Mouse (Mus musculus): ENCODE measurements around the gene Ggnbp2.

The Ggnbp2 gene

DNA sequence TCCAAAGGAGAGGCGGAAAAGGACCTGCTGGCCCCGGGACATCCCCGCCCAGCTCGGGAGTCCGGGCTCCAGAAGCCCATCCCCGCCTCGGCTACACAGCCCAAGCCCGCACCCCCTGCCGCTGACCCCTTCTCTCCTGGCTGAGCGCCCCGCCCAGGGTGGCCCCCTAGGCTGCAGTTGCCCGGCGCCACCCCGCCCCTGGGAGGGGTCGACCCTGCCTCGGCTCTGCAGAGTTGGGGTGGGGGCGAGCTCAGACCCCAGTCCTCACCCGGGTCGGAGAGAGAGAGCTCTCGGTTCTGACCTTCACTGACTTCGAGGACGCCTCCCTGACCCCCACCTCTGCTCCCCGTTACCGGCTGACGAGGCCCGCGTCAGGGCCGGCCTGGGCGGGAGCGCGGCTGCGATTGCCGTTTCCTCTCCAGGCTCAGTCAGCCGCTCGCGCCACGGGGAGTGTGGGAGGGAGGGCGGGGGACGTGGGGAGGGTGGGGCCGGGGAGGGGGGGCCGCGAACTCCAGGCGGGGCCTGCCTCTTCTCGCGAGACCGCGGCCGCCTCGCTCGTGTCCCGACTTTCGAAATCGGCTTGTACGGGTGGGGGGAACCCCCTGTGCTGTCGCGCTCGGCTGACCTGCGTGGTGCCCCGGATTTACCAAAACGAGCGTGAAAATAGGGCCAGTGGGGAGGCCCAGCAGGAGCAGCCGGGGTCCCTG is at the start of gene Ggnbp2:
Gene Ggnbp2, minus strand, starts transcription at position 481 of the 707 bp plus-strand sequence.
- peak; percentile 97 for DNase-seq (ENCODE audit: inconsistent ontology term)

DNA sequence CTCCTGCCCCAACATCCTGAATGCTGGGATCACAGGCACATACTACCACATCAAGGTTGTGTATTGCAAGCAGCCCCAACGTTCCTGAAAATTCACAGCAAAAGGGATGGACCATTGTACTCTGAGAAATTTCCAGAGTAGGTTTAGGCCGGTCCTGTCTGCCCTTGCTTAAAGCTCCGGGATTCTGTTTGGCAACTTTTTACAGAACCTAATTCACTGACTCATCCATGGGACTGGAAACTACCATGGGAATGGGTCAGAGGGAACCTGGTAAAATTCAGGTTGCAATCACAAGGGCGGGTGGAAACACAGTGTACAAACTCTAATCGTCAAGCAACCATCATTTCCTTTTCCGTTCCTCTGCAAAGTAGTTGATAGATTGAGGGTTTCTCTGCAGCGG is 49.3 kb upstream of the Ggnbp2 start:
- DNase-seq (ENCODE audit: inconsistent ontology term): no peak

DNA sequence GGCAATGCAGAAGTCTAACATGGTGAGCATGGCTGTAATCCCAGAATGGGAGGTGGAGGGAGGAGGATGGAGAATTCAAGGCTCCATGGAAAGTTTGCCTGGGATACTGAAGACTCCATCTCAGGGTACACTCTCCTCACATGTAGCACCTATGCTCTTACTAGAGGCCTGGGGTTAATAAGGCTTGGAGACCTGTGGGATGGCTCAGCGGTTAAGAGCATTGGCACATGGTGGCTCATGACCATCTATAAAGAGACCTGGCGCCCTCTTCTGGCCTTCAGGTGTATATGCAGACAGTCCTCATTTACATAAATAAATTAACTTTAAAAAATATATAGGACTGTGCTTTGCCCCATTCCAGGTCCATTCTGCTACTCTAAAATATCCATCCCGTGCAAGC is 48.7 kb upstream of the Ggnbp2 start:
- no peak for DNase-seq (ENCODE audit: inconsistent ontology term)

DNA sequence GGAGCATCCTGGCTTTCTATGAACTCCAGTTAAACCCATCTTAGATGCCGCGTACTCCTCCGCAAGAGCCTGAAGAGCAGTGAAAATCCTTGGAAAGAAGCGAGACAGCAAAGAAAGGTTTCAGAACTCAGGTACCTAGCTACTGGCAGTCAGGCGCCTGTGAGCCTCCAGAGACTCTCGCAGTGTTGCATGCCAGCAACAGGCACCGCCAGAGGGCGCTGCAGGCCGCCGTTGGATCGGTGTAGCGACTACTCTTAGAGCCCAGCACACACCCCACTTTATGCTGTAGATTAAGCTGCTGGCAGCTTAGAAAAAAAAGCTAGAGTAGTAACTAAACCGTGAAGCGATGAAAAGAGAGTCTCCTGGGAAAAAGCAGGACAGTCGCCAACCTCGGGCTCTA is 47.8 kb upstream of the Ggnbp2 start:
- peak; percentile 67 for DNase-seq (ENCODE audit: inconsistent ontology term)

DNA sequence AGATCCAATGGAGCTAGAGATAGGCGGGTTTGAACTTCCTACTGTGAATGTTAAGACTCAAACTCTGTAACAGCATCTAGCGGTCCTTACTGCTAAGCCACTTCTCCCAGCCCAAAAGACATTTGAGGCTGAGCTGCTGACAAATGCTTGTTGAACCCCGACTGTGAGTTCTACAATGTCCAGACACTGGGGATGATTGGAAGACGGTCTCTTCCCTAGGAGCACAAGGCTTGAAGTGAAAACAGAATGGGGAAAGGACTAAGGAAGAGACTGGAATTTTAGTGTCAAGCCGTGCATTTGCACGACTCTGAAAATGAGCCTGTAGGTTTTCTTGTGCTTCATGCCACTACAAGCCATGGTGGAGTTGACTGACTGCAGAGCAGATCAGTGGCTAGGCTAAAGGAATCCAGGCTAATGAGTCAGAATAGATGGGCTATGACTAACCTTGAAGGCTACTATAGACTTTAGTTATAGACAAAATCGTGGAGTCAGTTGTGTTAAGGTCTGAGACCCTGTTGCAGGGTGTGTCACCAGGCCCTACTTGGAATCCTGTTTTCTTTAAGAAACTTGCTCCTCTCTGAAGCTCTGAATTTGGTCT is 46.2 kb upstream of the Ggnbp2 start:
- no peak for DNase-seq (ENCODE audit: inconsistent ontology term)

DNA sequence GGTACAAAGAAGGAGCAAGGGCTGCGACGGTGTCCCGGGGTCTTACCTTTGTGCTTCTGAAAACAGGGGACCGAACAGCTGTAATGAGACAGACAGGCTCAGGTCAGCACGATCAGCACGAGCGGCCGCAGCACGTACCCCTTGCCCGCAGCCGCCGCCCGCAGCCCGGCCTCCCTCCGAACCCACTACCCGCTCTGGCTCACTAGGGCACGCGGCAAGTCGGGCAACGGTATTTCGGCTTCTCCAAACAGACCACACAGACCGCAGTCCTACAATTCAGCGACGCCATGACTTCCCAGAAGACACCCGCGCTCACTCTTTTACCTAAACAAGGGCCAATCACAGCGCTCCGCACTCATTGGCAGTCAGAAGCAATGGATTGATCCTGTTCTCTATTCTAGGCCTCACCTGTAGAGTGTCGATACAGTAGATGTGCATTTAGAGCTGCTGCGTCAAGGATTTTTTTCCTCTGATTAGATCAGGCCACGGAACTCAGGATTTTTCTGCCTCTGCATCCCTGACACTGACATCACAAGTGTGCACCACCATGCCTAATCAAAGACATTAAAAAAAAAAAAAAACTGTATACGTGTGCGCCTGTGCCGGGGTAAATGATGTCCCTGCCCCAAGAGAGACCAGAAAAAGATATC is 45.6 kb upstream of the Ggnbp2 start, which contains the start of gene Znhit3:
Gene Znhit3, minus strand, starts transcription at position 314 of the 650 bp plus-strand sequence.
- DNase-seq (ENCODE audit: inconsistent ontology term): peak; percentile 80

DNA sequence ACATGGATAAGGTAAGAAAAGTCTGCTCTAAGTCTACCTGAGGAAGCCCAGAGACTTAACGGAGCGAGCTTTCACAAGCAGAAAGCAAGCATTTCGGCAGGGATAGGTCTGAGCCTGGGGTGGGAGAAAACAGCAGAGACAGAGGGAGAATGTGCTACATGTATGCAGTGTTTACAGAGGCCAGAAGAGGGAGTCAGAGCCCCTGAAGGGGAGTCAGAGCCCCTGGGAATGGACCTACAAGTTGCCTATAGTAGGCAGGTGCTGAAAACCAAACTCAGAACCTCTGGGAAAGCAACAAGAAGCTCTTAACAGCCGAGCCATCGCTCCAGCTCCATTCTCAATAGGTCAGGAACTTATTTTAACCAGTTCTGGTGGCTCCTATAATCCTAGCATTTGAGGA is 44.1 kb upstream of the Ggnbp2 start:
- DNase-seq (ENCODE audit: inconsistent ontology term): no peak

DNA sequence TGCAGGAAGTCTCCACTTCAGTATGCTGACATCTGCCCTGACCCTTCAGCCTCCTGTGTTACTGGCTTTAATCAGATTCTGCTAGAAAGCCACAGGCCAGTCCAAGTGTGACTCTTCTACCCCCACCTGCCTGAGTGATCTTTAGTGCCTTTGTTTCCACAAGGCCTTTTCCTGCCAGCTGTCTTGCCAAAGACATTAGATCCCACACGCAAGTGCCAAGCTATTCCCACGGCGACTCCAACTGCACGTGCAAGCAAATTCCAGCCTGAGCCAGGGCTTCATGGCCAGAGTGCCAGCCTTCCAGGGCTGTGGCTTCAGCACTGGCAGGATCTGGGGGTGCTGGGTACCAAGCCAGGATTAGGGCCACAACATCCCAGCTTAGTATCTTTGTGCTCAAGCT is 39.8 kb upstream of the Ggnbp2 start:
- DNase-seq (ENCODE audit: inconsistent ontology term): no peak

DNA sequence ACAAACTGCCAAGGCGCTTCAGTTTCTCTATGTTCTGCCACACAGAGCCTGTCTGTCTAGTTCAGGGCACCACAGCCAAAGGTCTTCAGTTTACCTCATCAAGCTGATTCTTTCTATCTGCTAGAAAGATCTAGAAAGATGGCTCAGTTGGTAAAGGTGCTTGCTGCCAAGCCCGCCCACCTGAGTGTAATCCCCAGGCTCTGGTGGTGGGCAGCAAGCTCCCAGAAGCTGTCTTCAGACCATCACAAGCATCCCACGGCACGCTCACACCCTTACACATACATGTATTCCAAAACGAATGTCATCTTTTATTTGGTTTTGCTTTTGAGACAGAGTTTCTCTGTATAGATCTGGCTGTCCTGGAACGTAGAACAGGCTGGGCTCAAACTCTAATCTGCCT is 37.9 kb upstream of the Ggnbp2 start:
- no peak for DNase-seq (ENCODE audit: inconsistent ontology term)

DNA sequence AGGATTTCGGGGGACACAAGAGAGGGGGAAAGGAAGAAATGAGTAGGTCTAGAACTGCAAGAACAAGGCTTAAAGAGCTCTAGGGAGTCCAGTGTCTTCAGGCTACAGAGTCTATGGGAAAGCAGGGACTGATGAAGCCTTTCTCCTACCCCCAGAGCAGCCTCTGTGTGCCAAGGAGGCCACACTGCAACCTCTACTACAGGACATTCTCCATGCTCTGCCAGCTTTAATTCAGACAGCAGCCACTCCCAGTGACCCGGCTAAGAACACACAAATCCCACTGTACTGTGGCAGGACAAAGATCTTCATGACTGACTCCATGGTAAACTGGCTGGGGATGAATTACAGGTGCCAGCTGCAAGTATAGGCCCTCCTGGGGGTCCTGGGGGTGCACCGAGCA is 36.5 kb upstream of the Ggnbp2 start:
- no peak for DNase-seq (ENCODE audit: inconsistent ontology term)

DNA sequence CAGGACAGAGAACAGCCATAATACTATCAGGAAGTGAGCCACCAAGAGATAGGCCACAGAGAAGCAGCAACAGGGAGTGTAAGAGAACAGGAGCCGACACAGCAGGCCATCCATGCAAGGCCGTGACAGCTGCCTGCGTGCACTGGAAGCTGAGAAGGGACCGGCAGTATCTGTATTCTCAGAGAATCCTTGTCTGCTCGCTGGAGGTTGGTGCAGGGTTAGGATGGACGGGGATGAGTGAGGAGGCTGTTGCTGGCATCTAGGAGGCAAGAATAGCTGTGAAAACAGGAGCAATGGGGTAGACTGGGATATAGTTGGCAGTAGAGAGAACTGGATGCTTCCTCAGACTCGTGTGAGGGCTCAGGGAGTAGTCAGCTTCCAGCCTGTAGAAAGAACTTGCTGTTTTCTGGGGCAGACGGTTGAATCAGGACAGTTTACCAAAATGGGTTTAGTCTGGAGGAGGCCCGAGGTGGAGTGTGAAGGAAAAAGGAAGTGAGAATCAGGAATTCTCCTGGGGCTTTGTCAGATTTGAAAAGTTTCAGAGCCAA is 34.1 kb upstream of the Ggnbp2 start:
- no peak for DNase-seq (ENCODE audit: inconsistent ontology term)

DNA sequence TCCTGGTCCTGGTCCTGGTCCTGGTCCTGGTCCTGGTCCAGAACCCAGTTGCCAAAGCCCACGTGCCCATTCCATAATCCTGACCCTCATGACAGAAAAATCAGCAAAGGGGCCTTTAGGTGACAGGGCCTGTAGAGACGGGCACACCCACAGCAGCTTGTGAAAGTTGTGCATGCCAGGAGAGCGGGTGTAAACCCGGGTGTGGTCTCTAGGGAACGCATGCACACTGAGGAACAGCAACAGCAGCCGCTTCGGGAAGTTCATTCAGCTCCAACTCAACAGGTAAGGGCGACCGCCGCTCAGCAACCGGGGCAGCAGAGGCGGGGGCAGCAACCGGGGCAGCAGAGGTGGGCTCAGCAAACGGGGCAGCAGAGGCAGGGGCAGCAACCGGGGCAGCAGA is 22.5 kb upstream of the Ggnbp2 start:
- DNase-seq (ENCODE audit: inconsistent ontology term): no peak

DNA sequence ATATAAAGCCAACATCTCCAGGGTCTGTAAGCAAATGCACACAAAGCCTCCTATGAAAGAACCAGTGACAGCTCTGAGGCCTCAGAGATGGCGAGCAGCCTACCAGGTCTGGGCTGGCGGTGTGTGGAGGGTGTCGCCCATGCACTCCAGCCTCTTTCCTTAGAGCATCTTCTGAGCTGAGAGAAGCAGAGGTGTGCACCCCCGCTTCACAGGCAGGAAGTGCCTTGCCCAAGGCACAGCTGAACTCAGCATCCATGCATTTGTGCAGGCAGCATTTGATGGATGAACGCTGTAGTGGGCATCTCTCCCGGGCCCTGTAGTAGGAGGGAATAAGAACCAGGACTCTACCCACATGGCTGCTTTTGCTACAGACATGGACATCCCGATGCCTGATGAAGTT is 21.1 kb upstream of the Ggnbp2 start:
- no peak for DNase-seq (ENCODE audit: inconsistent ontology term)

DNA sequence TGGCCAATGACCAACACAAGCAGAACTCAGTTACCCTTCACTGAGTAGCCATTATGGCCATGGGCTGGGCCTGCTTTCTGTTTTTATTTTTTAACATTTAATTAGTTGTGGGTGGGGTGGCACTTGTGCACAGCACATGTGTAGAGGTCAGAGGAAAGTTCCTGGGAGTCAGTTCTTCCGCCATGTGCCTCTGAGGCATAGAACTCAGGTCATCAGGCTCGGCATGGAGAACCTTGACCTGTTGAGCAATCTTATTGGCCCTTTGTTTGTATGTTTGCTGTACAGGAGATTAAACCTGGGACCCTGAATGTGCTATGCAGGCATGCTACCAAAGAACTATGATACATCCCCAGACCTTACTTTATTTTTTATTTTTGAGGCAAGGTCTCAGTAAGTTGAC is 18.9 kb upstream of the Ggnbp2 start:
- DNase-seq (ENCODE audit: inconsistent ontology term): no peak

DNA sequence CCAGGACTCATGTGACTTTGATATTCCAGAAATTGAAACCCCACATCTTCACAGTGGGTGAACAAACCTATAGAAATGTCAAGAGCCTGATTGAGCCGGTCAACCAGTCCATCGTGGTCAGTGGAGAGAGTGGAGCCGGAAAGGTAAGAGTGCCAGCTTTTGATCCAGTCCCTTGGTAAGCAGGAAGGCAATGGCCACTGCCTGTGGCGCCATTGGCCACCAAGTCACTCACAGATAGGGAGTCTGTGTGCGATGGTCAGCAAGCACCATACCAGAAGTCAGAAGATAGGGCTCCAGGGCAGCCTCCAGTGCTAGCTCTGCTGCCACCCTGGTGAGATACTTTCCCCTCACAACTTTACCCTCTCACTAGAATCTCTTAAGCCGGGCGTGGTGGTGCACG is 17.4 kb upstream of the Ggnbp2 start:
- no peak for DNase-seq (ENCODE audit: inconsistent ontology term)

DNA sequence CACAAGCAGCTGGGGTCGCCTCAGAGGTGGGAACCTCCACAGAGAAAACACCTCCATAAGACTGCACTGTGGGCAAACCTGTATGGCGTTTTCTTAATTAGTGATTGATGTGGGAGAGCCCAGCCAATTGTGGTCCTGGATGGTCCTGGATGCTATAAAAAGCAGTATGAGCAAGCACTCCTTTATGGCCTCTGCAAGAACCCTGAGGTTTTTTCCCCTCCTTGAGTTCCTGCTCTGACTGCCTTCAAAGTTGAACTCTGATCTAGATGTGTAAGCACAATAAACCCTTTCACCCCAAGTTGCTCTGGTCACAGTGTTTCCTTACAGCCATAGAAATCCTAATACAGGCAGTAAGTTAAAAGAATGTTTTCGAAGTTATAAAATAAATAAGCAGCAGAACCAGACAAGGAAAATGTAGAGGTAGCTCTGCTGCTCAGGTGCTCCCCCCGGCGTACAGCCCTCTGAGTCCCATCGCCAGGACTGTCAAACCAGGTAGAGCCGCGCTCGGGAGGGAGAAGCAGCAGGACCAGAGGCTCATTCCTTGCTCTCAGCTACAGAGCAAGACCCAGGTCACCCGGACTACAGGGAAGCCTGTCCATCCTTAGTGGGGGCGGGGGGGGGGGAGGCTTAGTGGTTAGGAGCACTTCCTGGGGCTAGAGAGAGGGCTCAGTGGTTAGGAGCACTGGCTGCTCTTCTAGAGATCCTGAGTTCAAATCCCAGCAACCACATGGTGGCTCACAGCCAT is 16.3 kb upstream of the Ggnbp2 start:
- DNase-seq (ENCODE audit: inconsistent ontology term): no peak

DNA sequence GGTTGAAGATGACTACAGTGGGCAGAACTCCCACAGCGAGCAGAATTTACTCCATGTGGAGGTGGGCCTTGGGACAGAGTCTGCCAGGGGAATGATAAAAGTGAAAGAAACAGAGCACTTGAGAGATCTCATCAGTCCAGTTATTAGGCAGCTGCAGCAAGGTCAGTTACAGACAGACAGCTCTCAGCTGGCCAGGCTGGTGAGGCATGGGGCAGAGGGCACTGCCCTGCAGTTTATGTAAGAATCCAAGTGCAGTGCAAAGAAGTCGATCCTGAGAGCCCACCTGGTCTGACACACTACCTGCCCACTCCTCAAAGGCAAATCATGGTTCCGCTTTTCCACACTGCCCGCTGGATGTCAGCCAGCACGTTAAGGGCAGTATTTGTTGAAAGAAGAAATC is 15.6 kb upstream of the Ggnbp2 start:
- DNase-seq (ENCODE audit: inconsistent ontology term): no peak

DNA sequence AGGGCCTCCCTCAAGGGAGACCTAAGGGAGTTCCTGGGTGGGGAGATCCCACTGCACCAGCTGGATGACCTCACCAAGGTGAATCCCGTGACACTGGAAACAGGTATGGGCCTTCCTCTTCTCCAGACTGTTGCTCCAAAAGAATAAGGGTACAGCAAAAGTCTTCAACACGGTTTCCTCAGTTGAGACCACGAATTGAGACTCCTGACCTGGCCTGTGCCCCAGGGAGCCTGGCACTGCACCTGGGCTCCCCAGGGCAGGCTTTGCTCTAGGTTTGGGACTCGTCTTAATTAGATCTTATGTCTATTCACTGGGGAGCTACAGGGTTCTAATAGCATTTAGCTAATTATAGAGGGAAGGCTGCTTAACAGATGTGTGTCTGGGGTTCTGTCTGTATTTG is 14.6 kb upstream of the Ggnbp2 start:
- no peak for DNase-seq (ENCODE audit: inconsistent ontology term)

DNA sequence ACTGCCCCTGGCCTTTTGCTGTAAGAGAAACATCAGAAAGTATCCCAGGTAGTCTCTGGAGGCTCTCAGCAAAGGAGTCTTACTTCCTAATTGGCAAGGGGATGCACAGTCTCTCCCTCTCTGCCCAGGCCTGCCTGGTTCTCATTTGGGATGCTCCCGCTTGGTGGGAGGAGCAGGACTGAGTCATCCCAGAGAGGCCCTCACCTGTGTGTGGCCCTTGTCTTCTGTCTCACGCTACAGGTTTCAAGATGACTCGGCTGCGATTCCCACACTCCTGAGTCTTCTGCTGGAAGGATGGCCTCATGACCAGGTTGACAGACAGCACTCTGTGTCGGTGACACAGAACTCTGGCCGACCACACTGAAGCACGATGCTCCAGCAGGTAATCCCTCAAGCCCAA is 11.7 kb upstream of the Ggnbp2 start:
- DNase-seq (ENCODE audit: inconsistent ontology term): no peak

DNA sequence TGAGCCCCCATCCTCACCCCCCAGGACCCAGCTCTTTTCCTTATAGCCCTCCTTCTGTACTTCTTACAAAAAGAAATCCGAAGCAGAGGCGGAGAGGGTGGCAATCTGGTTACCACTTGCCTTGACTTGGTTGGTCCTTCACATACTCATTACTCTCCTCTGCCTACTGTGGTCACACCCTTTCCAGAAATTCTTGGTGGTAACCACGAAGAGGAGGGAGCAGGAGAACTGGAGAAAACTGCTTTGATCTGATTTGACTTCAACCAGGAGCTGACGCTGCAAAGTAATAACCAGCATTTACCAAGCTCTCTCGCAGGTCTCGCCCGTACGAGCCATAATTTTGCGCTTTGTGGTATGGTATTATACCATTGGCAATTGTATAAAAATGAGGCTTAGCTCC is 10.4 kb upstream of the Ggnbp2 start:
- no peak for DNase-seq (ENCODE audit: inconsistent ontology term)

DNA sequence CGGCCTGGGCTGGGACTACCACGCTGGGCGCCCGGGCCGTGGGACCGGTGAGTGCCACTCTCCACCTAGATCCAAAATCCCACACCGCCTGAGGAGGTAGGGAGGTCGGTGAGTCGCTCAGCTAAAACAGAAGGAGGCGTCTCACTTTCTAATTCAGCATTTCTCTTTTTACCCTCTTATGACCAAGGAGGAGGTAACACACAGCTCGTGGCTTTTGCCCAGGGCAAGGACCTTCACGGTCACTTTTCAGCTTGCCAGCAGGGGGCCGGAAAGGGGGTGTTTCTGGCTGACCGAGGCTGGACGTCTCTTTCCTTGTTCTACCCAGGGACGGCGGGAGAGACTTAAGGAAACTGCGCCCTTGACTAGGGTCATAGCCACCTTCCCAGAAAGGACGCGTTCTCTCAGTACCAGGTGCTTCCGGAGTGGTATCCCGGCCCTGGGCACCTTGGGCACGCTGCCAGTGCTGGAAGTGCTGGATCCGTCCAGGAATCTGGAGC is 9.9 kb upstream of the Ggnbp2 start:
- DNase-seq (ENCODE audit: inconsistent ontology term): no peak
